Mouse (Mus musculus): ENCODE data around the gene Ednra. TPM values are rescaled to one million over a fixed set of nuclear protein-coding genes. Genes with fewer than 3 reads are reported as not detected.

Gene Ednra
- polyA plus RNA-seq, 1 experiment from 2014 or later, result 20.0 TPM

- no peak overlapping the region for H3K27ac ChIP-seq (ENCODE audit: low read depth, low read length)
- WGBS, result 74% methylated on average over 2 of the region's 2 CpGs
- ATAC-seq (ENCODE audit: insufficient read depth, low FRiP score, low TSS enrichment), result no peak
These were observed 106.3 kb downstream of the Ednra start for GRCm38 (mm10) chr8:77617916-77618315.

More at GRCm38 (mm10) chr8:77617916-77618315, 106.3 kb downstream of the Ednra start:
- no peaks in the 10 kb centered on the region for H3K36me3 ChIP-seq (ENCODE audit: control insufficient read depth, insufficient read depth, low read length)
- H3K4me3 ChIP-seq (ENCODE audit: low read depth, low read length), result no peak overlapping the region
- no peak overlapping the region for H3K9ac ChIP-seq (ENCODE audit: low read length)
- DNase-seq (ENCODE audit: low spot score), result no peak
- no peaks in the 10 kb centered on the region for H3K9me3 ChIP-seq (ENCODE audit: control insufficient read depth, low read length)
- no peaks in the 10 kb centered on the region for H3K4me1 ChIP-seq (ENCODE audit: control insufficient read depth, insufficient read depth, low read length)
- H3K4me2 ChIP-seq (ENCODE audit: low read depth), result no peak overlapping the region
- H3K27me3 ChIP-seq (ENCODE audit: control insufficient read depth, insufficient read depth, low read length), result no peaks in the 10 kb centered on the region

Other genes starting within 250 kb of the Ednra start
- 14.8 and 16.6 TPM in 2 replicates for gene Arhgap10, start 206.5 kb downstream of the Ednra start, polyA plus RNA-seq (2014; fragmentation: Nextera tagmentation; extraction: Ambion mirVana)
- gene Prmt9, start 175.1 kb downstream of the Ednra start, polyA plus RNA-seq (2014; fragmentation: Nextera tagmentation; extraction: Ambion mirVana), result 22.5 and 22.7 TPM in 2 replicates
- 66.4 and 67.4 TPM in 2 replicates for gene Tmem184c, start 113.8 kb downstream of the Ednra start, polyA plus RNA-seq (2014; fragmentation: Nextera tagmentation; extraction: Ambion mirVana)